Mouse (Mus musculus) embryo, embryonic 9.5 days (tissue): ENCODE measurements around the gene Cherp.

Source experiments
- DNase-seq: peaks from one replicate; pipeline ENCODE4 v3.0.0-alpha.2; 2017; ENCODE audit errors: extremely low spot score

Cherp gene

GRCm38 (mm10) chr8:72474826-72475546 is at the start of gene Cherp:
Gene Cherp (minus strand): TSS chr8:72475226.
- DNase-seq: peak; percentile 95

- DNase-seq: no peak
Observed at GRCm38 (mm10) chr8:72521888-72522287, 46.9 kb upstream of the Cherp start.

- DNase-seq: no peak
Observed at GRCm38 (mm10) chr8:72517421-72517988, 42.5 kb upstream of the Cherp start.

- DNase-seq: no peak
Observed at GRCm38 (mm10) chr8:72513158-72513557, 38.1 kb upstream of the Cherp start.

GRCm38 (mm10) chr8:72512648-72513047 is 37.6 kb upstream of the Cherp start:
- DNase-seq: no peak

GRCm38 (mm10) chr8:72507505-72507904 is 32.5 kb upstream of the Cherp start:
- DNase-seq: no peak

- DNase-seq: no peak
Observed at GRCm38 (mm10) chr8:72504637-72505314, 29.8 kb upstream of the Cherp start.

GRCm38 (mm10) chr8:72504137-72504536 is 29.1 kb upstream of the Cherp start:
- no peak for DNase-seq

GRCm38 (mm10) chr8:72500521-72500931 is 25.5 kb upstream of the Cherp start:
- no peak for DNase-seq

GRCm38 (mm10) chr8:72499521-72500284 is 24.7 kb upstream of the Cherp start:
- no peak for DNase-seq

- no peak for DNase-seq
Observed at GRCm38 (mm10) chr8:72498527-72498926, 23.5 kb upstream of the Cherp start.

GRCm38 (mm10) chr8:72497911-72498310 is 22.9 kb upstream of the Cherp start:
- DNase-seq: no peak

GRCm38 (mm10) chr8:72496217-72496616 is 21.2 kb upstream of the Cherp start:
- DNase-seq: no peak

GRCm38 (mm10) chr8:72495411-72496111 is 20.5 kb upstream of the Cherp start:
- no peak for DNase-seq

GRCm38 (mm10) chr8:72493381-72493780 is 18.4 kb upstream of the Cherp start:
- DNase-seq: peak; percentile 20

GRCm38 (mm10) chr8:72492622-72493081 is 17.6 kb upstream of the Cherp start:
- peak; percentile 99 for DNase-seq

- DNase-seq: peak; percentile 16
Observed at GRCm38 (mm10) chr8:72491680-72492621, 16.9 kb upstream of the Cherp start, which contains the start of gene Slc35e1. Gene Slc35e1 (minus strand): TSS chr8:72492614.

GRCm38 (mm10) chr8:72491017-72491416 is 16.0 kb upstream of the Cherp start:
- DNase-seq: no peak

GRCm38 (mm10) chr8:72487014-72487413 is 12.0 kb upstream of the Cherp start:
- no peak for DNase-seq
